Mouse (Mus musculus) heart, adult 2 months (tissue): ENCODE measurements around the gene Nr1h4.

ENCODE experiments used
- CTCF ChIP-seq: fragments of 200-600 bp; IDR thresholded peaks from 2 replicates; pipeline ENCODE4 v1.8.1; 2022; ENCODE audit warnings: antibody characterized with exemption, mild to moderate bottlenecking, moderate library complexity
- EP300 ChIP-seq: fragments of 200-500 bp; IDR thresholded peaks from 2 replicates; pipeline ENCODE4 v1.6.1; 2011; ENCODE audit warnings: low read depth, low read length, control low read depth; ENCODE audit not compliant: insufficient read depth
- POLR2A ChIP-seq: fragments of 200-500 bp; IDR thresholded peaks from 2 replicates; pipeline ENCODE4 v1.6.1; 2011; ENCODE audit warnings: mild to moderate bottlenecking, low read depth, low read length, control low read depth; ENCODE audit not compliant: insufficient read depth

DNA sequence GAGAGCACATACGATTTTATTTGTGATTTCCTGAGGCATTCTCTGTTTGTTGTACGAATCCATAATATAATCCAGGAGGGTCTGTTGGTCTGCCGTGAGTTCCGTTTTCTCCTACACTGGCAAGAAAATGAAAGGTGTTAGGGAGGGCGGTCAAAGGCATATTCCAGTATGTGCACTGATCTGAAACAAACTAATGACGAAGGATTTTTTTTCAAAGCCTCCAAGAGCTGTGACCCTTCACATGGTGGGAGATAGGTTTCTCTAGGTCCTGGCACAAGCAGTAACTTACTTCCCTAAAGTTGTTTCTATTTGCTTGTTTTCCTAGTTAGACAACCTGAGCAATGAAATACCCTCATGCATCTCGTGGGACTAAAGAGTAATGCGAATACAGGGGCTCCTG lies 54.6 kb downstream of the Nr1h4 start:
- TF ChIP-seq EP300 (no peak), CTCF (no peak), POLR2A (no peak)
